ENCODE assay signal across 9 mouse cellular contexts in the genomic region with DNA sequence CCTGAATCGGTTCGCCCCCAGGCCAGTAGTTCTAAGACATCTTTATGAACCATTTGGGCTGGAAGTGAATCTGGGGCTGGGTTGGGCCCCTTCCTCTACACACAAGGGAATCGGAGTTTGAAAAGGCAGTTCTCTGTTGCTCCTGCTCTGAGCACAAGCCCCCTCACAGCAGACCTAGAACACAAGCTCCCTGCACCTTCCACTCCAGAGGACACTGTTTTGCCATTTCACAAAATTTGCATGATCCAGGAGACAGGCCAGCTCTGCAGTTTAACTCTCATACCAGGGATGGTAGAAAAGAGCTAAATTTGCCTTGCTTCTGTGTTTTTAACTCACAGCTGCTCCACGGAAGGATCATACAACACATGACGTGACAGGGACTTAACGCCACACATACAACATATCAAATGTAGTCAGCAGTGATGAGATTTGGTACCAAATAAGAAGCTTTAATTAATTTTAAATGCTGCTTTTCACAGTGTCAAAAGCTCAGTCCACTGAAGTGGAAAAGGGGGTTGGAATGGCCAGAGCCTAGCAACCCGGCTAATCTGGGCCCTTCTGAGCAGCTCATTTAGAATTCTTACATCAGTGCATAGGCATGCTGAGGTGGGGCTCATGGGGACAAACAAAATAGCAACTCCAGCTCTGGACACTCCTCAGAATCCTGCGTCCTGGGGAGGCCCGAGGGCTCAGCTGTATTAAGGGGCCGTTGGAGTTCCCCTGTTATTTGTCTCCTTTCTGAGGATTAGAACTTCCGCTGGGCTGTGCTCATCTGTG.
A peak's percentile ranks its signal among the peaks of the same experiment; 100 is the strongest.
DNase-seq lines count a peak whose midpoint lies in the region; ATAC-seq and TF ChIP-seq lines count a peak whose summit lies in the region.
"Had no signal": no experiment of that assay in that cellular context is flagged by ENCODE, and none has a peak within 500 bp of the region (broad histone marks: within the 10 kb centered on the region; RNA-seq: fewer than 3 reads in every experiment).

No protein-coding gene starts in this region.

- H3K36me3 ChIP-seq in heart, embryonic 12.5 days: no peaks in the 10 kb centered on the region
- no peaks in the 10 kb centered on the region for H3K36me3 ChIP-seq in lung, postnatal 0 days (ENCODE audit: insufficient read depth, low read length)
- H3K36me3 ChIP-seq: limb, embryonic 12.5 days had no signal

- 0 out of 2 replicates have a peak, but pooled peaks have one; percentile 15 for TF ChIP-seq EP300 in lung, postnatal 0 days (IDR thresholded peaks at IDR 0.05)

- peak overlapping the region; percentile 21 for H3K4me2 ChIP-seq in heart, embryonic 12.5 days
- no peak overlapping the region for H3K4me2 ChIP-seq in lung, postnatal 0 days (replicated peaks; ENCODE audit: low read depth, low read length)
- H3K4me2 ChIP-seq: limb, embryonic 12.5 days had no signal

- peak; percentile 75 for ATAC-seq in heart, embryonic 12.5 days (ENCODE audit: insufficient number of reproducible peaks, low FRiP score)
- ATAC-seq in lung, postnatal 0 days: peak; percentile 89
- no peak for ATAC-seq in activated CD4-positive, CD25-positive, alpha-beta regulatory T cell, adult 4 months

- peak overlapping the region; percentile 63 for H3K27ac ChIP-seq in heart, embryonic 12.5 days (ENCODE audit: poor library complexity, severe bottlenecking)
- H3K27ac ChIP-seq in lung, postnatal 0 days (ENCODE audit: low read length): no peak overlapping the region
- H3K27ac ChIP-seq: limb, embryonic 12.5 days had no signal

- DNase-seq in ES-CJ7 (ENCODE audit: low read depth, low spot score): peak; percentile 32
- peak; percentile 80 for DNase-seq in embryo, embryonic 10 days (ENCODE audit: low spot score)
- DNase-seq in lung, postnatal 0 days (ENCODE audit: low spot score): peak; percentile 64
- no peak for DNase-seq in cerebellum, postnatal 14 days
- no peak for DNase-seq in B cell, adult 2 months
- no peak for DNase-seq in urinary bladder, postnatal 25 days (ENCODE audit: low spot score)

- no peaks in the 10 kb centered on the region for H3K27me3 ChIP-seq in heart, embryonic 12.5 days (replicated peaks)
- H3K27me3 ChIP-seq in lung, postnatal 0 days (replicated peaks; ENCODE audit: insufficient read depth, low read length): no peaks in the 10 kb centered on the region

- H3K9me3 ChIP-seq in heart, embryonic 12.5 days (replicated peaks): no peaks in the 10 kb centered on the region
- H3K9me3 ChIP-seq in lung, postnatal 0 days (ENCODE audit: low read length): no peaks in the 10 kb centered on the region
- H3K9me3 ChIP-seq: limb, embryonic 12.5 days had no signal

- 0 out of 2 replicates have a peak overlapping the region, but pooled peaks have one; percentile 18 for H3K9ac ChIP-seq in heart, embryonic 12.5 days
- no peak overlapping the region for H3K9ac ChIP-seq in lung, postnatal 0 days (replicated peaks; ENCODE audit: low read depth)
- H3K9ac ChIP-seq: limb, embryonic 12.5 days had no signal

- no peak for TF ChIP-seq CTCF in lung, postnatal 0 days (IDR thresholded peaks at IDR 0.05)

- 53% methylated on average over 11 of the region's 11 CpGs for WGBS in heart, embryonic 12.5 days
- WGBS in lung, postnatal 0 days: 63% methylated on average over 11 of the region's 11 CpGs

- peaks cover 14% of the 10 kb centered on the region for H3K4me1 ChIP-seq in heart, embryonic 12.5 days (replicated peaks)
- H3K4me1 ChIP-seq in lung, postnatal 0 days (ENCODE audit: insufficient read depth, low read depth, low read length): no peaks in the 10 kb centered on the region

- no peak overlapping the region for H3K4me3 ChIP-seq in heart, embryonic 12.5 days
- no peak overlapping the region for H3K4me3 ChIP-seq in lung, postnatal 0 days (ENCODE audit: low read depth, low read length)
- H3K4me3 ChIP-seq: limb, embryonic 12.5 days had no signal

Comparison
In these comparisons a context has a peak if more than half of its experiments do, and no peak if none do; other contexts are left out.
1. DNase-seq: peak in ES-CJ7 (single experiment), embryo, embryonic 10 days (single experiment) and lung, postnatal 0 days (single experiment); none in cerebellum, postnatal 14 days (0 of 2), B cell, adult 2 months (0 of 2) and urinary bladder, postnatal 25 days (single experiment).